Mouse (Mus musculus): ENCODE results near the gene Spag16.

The Spag16 gene

GRCm38 (mm10) chr1:70518918-70519317, 692.1 kb downstream of the Spag16 start:
- DNase-seq, result no peak

GRCm38 (mm10) chr1:70527134-70527533, 700.4 kb downstream of the Spag16 start:
- DNase-seq, result no peak

- DNase-seq, result no peak
These were observed 703.0 kb downstream of the Spag16 start for GRCm38 (mm10) chr1:70529771-70530170.

- DNase-seq, result no peak
These were observed 725.1 kb downstream of the Spag16 start for GRCm38 (mm10) chr1:70551839-70552238.

- no peak for DNase-seq
These were observed 795.0 kb downstream of the Spag16 start for GRCm38 (mm10) chr1:70621805-70622204.

- no peak for DNase-seq
These were observed 798.2 kb downstream of the Spag16 start for GRCm38 (mm10) chr1:70624803-70625460.

- no peak for DNase-seq
These were observed 825.9 kb downstream of the Spag16 start for GRCm38 (mm10) chr1:70652719-70653118.

- peak; percentile 22 for DNase-seq
These were observed 865.8 kb downstream of the Spag16 start for GRCm38 (mm10) chr1:70692529-70692928.

GRCm38 (mm10) chr1:70700270-70700669, 873.5 kb downstream of the Spag16 start:
- no peak for DNase-seq

GRCm38 (mm10) chr1:70703934-70704333, 877.2 kb downstream of the Spag16 start:
- no peak for DNase-seq

GRCm38 (mm10) chr1:70705821-70706220, 879.1 kb downstream of the Spag16 start:
- DNase-seq, result no peak

GRCm38 (mm10) chr1:70725045-70725444, 898.3 kb downstream of the Spag16 start:
- no peak for DNase-seq

GRCm38 (mm10) chr1:70725655-70726066, 898.9 kb downstream of the Spag16 start, which contains the start of gene Vwc2l:
TSS of gene Vwc2l (plus strand) at chr1:70725715.
- no peak for DNase-seq

Data from cerebellum, adult 11-12 months (tissue).